Mouse (Mus musculus): ENCODE measurements around the gene Krt79. TPM values are rescaled to one million over a fixed set of nuclear protein-coding genes. Genes with fewer than 3 reads are reported as not detected.

The Krt79 gene
- total RNA-seq (2021), result not detected

DNA sequence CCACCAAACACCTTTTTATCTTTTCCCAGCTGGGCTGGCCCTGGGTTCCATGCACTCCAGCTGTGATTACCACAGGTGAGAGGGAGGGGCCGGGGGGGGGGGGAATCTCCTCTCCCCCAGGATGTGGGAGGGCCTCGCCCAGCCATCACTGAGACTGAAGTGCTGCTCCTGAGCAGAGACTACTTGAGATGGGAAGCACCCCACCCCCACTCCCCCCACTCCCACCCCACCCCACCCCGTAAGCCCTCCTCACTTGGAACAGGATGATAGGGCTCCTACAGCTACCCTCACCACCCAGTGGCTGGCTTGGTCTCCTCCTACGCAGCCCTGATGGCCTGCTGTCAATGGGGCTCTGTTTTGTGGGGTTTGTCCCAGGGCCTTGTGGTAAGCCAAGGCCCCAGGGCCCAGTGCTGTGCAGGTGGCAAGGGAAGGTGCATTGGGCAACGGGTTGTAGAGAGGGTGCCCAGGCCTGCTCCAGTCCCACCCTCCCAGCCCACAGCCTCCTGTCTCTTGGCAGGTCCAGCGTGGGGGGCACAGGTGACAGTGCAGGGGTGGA, at the start of gene Krt79:
Gene Krt79 (minus strand): TSS at position 51 of the 556 bp plus-strand sequence.
- no peak for DNase-seq (ENCODE audit: low spot score)
- intact Hi-C loops (cut with DNase I), result no loop called here

DNA sequence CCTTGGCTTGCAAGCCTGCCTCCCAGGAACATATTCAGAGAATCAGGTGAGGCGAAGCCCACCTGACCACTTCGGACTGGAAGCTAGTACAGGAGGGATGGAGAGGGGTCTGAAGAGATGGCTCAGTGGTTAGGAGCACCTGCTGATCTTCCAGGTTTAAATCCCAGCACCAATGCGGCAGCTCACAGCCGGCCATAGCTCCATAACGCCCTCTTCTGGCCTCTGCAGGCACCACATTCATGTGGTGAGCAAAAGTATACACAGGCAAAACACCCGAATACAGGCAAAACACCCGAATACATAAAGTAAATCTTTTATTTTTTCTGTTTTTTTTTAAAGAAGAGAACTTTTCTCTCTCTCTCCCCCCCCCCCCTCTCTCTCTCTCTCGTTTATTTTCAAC, 48.6 kb upstream of the Krt79 start:
- DNase-seq (ENCODE audit: low spot score), result no peak
- intact Hi-C loops (cut with DNase I), result loop anchor here (1.0 to 10.0 kb wide), 3 partner anchors 77 to 744 kb away; no protein-coding TSS in a partner anchor

DNA sequence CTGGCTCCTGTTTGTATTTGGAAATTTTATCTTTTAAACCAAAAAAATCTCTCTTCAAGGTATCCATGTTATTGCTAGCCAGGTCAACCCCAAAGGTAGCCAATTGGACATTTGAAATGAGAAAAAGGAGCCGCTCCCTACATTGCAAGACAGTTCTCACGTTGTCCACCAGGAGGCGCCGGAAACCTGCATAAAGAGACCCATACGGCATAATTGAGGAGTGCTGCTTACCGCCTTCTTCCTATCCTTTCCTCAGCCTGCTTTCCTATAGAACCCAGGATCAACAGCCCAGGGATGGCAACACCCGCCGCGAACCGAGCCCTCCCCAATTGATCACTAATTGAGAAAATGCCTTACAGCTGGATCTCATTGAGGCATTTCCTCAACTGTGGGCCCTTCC, 48.0 kb upstream of the Krt79 start:
- intact Hi-C loops (cut with DNase I), result loop anchor here (1.0 to 10.0 kb wide), 3 partner anchors 77 to 743 kb away; no protein-coding TSS in a partner anchor
- DNase-seq (ENCODE audit: low spot score), result peak; percentile 53

DNA sequence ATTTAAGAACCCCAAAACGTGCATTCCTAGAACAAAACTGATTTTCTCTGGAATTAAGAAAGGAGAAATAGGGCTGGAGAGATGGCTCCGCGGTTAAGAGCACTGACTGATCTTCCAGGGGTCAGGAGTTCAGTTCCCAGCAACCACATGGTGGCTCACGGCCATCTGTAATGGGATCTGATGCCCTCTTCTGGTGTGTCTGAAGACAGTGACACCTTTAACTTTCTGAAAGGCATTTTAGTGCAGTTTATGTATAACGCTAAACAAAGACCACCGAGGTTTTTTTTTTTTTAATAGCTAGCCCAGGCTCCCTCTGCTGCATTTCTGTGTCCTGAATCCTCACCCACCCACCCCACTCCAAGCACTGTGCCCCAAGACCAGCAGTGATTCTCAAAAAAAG, 44.6 kb upstream of the Krt79 start:
- intact Hi-C loops (cut with DNase I), result loop anchor here (2.0 to 10.0 kb wide), 3 partner anchors 212 to 740 kb away; no protein-coding TSS in a partner anchor

DNA sequence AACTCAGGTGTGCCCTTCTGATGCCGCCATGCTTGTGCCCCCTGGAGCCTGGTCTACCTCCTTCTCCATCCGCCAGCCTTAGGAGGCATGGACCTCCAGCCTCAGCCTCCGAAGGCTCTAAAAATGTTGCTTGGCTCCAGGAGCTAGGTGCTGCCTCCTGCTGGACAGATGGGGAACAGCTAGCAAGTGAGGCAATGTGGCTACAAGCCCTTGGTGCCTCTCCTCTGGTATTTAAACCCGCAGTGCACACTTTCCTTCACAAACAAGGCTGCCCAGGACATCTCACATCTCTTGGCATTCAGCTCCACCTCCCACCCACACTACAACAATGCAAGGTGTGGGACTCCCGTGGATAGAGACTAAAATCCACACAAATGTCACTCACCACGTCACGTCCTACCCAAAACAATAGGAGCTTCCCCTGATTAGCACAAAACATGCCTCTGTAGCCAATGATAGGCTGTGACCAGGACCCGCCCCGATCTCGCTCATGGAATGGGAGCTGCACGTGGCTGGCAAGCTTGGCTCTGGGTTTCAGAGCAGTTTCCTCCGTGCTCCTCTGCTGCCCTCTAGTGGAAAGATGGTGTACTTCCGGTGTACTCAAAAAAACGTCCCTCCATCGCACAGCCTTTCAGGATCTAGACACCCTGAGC, 44.0 kb upstream of the Krt79 start:
- intact Hi-C loops (cut with DNase I), result loop anchor here (2.0 to 10.0 kb wide), 3 partner anchors 211 to 739 kb away; no protein-coding TSS in a partner anchor
- peak; percentile 87 for DNase-seq (ENCODE audit: low spot score)

More for the DNA sequence above, 44.6 kb upstream of the Krt79 start:
- DNase-seq (ENCODE audit: low spot score), result no peak

DNA sequence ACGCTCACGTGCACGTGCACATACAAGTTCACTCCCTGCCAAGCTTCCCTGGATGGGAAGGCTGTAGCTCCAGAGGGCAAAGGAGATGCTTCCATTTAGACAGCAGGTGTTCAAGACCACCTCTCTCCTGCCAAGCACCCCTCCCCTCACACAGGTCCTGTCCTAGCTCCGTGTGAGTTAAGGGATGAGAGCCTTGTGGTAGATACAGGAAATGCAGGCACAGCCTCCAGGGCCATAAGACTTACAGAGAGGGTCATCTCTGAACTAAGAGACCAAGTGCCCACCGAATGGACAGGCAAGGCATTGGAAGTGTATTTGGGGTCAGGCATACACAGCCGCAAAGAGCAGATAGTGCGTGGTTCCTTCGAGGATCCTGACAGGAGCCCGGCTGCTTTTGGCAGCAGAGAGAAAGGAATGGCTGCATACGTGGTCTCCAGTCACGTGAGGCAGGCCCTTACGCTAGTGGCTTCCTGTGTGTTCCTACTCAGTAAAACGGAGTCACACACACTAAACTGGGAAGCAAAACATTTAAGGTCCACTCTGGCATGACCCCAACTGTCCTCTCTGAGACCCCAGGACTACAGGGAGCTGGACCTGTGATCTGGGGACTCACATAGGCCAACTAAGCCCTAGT, 43.3 kb upstream of the Krt79 start:
- intact Hi-C loops (cut with DNase I), result loop anchor here (10.0 kb wide), 2 partner anchors 241 to 739 kb away; no protein-coding TSS in a partner anchor
- no peak for DNase-seq (ENCODE audit: low spot score)

DNA sequence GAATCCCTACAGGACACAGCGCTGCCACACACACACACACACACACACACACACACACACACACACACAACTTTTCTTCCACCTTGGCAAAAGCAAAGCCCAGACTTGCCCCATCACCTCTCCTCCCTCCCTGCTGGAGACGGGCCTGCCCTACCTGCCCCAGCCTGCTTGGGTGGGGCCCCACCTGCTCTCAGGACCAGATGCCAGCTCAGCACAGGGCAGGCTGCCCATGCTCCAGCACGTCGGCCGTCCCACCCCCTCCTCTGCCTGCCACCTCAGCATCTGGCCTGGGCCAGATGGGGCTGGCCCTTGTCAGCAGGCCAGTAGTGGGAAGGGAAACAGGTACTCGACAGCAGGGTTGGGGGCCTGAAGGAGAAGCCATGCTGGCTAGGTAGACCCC, 40.7 kb upstream of the Krt79 start:
- DNase-seq (ENCODE audit: low spot score), result no peak
- intact Hi-C loops (cut with DNase I), result loop anchor here (10.0 kb wide), 2 partner anchors 244 to 736 kb away; no protein-coding TSS in a partner anchor

DNA sequence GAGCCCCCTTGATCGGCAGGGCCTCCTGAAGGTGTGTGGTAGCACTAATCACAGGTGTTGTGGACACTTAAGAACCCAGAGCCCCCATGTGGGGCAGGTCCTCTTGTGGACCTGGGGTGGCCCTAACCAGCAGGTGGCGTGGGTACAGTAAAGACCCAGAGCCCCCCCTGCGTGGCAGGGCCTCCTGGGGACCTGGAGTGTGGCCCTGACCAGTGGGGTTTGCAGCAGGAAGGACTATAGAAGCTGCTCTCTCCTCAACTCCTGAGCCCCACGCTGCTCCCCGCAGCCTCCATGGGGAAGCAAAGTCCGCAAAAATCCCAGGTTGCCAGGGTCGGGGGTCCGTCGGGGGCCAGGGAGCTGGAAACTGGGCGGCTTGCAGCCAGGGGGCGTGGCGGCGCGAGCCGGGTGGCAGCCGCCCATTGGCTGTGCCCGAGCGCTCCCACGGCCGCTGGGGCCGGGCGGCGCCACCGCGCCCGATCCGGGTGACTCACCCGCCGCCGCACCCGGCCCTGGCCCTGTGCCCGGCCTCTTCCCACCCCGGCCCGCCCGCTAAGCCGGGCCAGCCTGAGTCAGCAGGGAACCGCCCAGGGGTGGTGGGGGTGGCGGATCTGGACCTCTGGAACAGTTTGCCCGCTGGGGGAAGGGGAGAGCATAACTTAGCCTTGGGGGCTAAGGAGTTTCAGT, 37.1 kb upstream of the Krt79 start:
- intact Hi-C loops (cut with DNase I), result no loop called here
- peak; percentile 91 for DNase-seq (ENCODE audit: low spot score)

DNA sequence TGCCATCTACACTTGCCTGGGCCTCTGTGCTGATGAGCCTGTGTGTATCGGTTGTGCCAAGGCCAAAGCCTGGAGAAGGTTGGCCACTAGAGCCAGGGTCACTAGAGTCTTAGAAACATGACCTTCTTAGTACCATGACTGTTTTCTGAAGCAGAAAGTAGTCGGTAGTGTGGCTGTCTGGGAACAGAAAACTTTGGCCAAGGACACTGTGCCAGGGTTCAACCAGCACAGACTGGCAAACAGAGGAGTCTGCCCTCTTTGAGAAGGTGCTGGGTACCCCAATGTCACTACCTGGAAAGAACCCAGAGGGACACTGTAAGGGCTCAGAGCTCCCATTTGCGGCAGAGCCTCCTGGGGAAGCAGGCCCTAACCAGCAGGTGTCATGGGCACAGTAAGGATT, 36.5 kb upstream of the Krt79 start:
- no peak for DNase-seq (ENCODE audit: low spot score)
- intact Hi-C loops (cut with DNase I), result no loop called here

DNA sequence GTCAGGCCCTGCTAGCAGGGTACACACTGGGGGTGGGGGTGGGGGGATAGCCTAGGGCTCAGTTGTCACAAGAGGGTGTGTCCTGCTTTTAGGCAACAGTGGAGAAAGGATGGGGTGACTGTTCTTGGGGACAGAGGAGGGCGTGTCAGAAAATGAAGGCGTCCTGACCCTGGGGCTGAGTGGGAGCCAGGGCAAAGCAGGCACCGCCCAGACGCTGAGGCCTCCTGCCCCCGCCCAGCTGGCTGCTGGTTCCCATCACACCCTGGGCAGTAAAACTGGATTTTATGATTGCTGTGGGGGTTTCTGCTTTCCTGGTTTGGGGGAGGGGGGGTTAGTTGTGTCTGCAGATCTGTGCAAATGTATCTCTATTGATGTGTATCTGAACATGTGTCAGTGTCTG, 35.9 kb upstream of the Krt79 start:
- intact Hi-C loops (cut with DNase I), result no loop called here
- peak; percentile 70 for DNase-seq (ENCODE audit: low spot score)

DNA sequence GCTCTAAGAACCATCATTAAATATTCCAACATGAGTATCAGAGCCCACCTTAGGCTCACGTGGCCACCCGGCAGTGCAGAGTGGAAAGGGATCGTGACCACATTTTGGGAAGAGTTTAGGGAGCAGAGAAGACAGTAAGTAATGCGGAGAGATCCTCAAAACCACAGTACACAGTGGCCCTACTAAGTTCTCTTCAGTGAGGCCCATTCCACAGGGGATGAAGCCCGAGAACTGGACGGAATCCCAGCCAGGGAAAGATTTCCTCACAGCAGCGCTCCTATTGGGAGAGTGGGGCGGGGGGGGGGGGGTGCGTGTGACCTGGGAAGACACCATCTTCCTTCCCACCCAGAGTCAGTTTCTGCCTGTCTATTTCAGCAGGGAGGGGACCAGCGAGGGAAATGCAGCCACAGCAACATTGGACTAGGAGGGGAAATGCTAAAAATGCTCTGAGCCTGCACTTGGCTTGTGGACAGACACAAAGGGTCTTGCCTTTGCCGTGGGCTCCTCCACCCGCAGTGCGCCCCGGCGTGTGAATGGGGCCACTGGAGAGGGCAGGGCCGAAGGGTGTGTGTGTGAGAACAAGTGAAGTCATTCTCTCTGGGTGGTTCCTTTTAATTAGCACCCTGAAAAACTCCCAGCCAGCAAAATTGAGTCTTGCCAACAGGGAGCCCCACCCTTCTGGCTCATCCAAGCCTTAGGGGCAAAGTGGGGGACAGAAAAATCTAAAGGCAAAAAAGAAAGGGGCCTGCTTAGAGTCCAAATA, 34.1 kb upstream of the Krt79 start:
- DNase-seq (ENCODE audit: low spot score), result no peak
- intact Hi-C loops (cut with DNase I), result loop anchor here (5.0 kb wide), 1 partner anchor 637 kb away; no protein-coding TSS in a partner anchor

DNA sequence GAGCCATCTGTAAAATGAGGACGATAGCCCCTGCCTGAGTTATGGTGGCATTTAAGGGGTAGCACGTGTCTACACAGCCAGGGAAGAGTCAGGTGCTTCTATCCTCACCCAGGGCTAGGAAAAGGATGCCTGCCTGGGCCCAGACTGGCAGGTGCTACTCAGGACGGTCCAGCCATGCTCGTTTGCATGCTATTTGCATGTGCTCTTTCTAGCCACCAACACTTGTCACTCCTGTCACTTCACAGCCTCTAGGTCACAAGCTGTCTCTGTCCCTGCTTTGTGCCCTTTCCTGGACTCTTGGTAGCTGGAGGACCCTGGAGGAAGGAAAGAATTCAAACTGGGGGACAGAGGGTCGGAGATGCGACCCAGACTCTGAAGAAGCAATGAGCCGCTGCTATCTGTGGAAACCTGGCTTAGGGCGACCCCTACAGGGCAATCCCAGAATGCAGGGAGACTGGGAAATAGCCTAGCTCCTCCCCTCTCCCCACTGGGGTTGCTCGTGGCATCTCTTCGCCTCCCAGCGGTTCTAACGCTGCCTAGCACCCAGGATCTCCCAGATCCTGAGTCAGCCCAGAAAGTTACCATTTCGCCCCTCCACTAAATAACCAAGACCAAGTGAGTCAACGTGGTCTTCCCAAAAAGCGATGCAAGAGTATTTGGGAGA, 33.4 kb upstream of the Krt79 start:
- DNase-seq (ENCODE audit: low spot score), result peak; percentile 79
- intact Hi-C loops (cut with DNase I), result loop anchor here (1.0 to 5.0 kb wide), 3 partner anchors 201 to 636 kb away; no protein-coding TSS in a partner anchor

DNA sequence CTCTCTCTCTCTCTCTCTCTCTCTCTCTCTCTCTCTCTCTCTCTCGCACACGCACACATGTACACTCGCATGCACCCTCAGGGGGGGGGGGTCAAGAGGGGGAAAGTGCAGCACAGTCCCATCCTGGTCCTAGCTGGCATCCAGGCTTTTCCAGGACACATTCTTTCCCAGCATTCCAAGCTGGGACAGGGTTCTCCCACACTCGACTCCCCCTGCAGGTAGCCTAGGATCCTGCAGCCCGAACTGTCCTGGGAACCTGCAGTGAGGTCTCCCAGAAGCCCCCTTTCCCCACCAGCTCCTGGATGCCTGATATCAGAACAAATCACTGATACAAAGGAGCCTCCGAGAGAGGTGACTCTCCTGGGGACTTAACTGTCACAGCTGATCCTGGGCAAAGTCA, 30.4 kb upstream of the Krt79 start:
- intact Hi-C loops (cut with DNase I), result loop anchor here (5.0 kb wide), 1 partner anchor 633 kb away; no protein-coding TSS in a partner anchor

DNA sequence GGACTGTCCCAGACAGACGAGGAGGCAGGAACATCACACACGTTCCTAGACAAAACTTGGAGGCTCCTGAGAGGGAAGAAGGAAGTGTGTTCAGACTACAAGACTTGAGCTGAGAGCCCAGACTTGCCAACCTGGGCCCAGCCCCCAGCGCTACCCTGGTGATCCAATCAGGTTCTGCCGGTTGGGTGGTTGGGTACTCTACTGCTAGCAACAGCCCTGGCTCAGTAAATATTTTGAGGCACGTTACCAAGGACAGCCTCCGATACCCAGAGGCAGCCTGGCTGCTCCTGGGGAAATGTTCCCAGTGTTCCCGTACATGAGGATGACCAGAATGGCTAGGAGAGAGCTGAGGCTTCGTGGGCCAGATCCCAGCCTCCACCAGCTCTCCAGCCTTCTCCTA, 26.7 kb upstream of the Krt79 start:
- no peak for DNase-seq (ENCODE audit: low spot score)
- intact Hi-C loops (cut with DNase I), result no loop called here

More for the DNA sequence above, 30.4 kb upstream of the Krt79 start:
- no peak for DNase-seq (ENCODE audit: low spot score)

DNA sequence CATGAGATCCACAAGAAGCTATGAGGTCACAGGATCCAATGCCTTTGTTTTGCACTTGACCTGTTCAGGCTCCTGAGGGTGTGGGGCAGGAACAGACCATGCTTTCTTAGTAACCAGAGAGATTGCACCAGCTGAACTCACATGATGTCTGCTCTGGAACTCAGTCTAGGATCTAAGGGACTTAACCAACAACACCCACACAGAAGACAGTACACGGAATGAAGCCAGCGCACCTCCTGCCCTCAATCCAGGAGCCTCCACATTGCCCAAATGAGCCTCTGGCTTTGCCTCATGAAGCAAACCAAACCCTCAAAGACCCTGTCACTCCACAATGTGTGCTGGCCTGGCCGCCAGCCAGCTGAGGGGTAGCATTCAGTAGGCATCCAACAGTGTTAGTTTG, 18.8 kb upstream of the Krt79 start:
- intact Hi-C loops (cut with DNase I), result loop anchor here (5.0 kb wide), 1 partner anchor 92 kb away; the partner anchor contains the start of gene Krt77

DNA sequence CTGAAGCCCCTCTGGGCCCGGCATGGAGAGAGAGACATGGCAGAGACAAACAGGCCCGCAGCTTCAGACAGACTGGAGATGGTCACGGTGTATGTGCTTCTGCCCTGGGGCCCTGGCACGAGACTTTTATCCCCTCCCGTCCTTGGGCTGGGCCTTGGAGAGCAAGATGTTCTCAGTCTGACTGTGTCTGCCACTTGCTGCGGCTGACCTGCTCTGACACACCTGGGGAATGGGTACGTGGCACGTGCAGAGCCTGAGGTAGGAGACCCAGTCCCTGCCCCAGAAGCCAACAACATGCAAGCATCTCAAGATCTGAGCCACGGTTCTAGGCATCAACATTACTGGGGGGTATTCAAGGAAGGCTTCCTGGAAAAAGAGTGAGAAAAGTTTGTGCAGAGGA, 14.1 kb upstream of the Krt79 start, which contains the start of gene Krt78:
Gene Krt78 (minus strand): TSS at position 101 of the 400 bp plus-strand sequence.
- intact Hi-C loops (cut with DNase I), result no loop called here
- no peak for DNase-seq (ENCODE audit: low spot score)

More for the DNA sequence above, 18.8 kb upstream of the Krt79 start:
- no peak for DNase-seq (ENCODE audit: low spot score)

DNA sequence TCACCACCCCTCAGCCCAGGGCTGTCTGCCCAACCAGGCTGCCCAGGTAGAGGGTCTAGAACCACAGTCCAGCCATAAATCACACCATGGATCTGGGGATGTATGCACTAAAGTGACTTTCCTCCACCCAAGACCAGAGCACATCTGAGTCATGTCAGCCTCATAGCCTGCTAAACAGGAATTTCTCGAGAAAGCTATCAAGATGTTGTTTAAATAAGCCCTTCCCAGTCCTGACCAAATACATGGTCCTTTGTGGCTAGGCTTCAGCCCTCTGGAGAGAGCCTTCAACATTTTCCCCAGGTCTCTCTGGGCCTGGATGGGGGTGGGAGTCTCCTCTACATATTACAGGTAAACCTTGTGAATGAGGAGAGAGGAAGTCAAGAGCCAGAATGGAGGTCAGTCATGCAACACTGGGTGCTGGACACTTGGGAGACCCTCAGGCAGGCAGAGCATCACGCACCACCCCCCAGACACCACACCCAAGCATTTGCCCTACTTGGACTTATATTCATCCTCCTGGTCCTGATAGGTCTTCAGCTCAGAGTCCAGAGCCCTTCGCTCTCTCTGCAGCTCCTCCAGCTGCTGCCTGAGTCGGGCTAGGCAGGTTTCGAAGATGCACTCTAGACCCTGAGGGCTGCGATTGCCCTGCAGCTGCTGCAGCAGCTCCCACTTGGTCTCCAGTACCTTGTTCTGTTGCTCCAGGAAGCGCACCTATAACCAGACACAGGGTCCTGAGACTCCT, 12.8 kb upstream of the Krt79 start:
- intact Hi-C loops (cut with DNase I), result no loop called here
- DNase-seq (ENCODE audit: low spot score), result no peak

DNA sequence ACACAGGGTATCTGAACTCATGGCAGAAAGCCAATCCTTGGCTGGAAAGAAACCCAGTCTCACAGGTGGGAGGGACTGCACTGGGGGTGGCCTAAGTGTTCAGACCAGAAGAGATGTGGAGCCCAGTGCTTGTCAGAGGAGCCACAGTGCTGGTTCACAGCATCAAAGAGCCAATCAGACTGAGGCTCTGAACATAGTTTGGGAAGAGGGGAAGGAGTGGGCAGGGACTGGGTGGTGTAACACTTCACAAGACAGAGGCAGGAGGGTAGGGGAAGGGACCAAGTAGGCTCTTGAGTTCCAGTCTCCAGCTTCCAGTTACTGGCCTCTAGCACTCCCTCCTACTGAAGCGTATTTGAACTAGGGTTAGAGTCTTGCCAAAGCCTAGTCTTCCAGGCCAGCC, 5.3 kb upstream of the Krt79 start:
- intact Hi-C loops (cut with DNase I), result no loop called here
- DNase-seq (ENCODE audit: low spot score), result no peak

All from heart, postnatal 25 days (tissue).